Mouse (Mus musculus): ENCODE results near the gene Fam217b. TPM values are rescaled to one million over a fixed set of nuclear protein-coding genes. Genes with fewer than 3 reads are reported as not detected.

The Fam217b gene
- polyA plus RNA-seq, 1 experiment, result 2.9 TPM

GRCm38 (mm10) chr2:178421603-178422002 is 7.3 kb downstream of the Fam217b start:
- Histone ChIP-seq H3K9ac (ENCODE audit: low read depth, poor library complexity, severe bottlenecking) (no peak overlapping the region), H3K27me3 (ENCODE audit: control insufficient read depth, insufficient read depth, low read length, poor library complexity, severe bottlenecking) (no peaks in the 10 kb centered on the region), H3K27ac (ENCODE audit: insufficient read depth, low read length) (no peak overlapping the region), H3K9me3 (replicated peaks; ENCODE audit: control insufficient read depth, insufficient read depth, low read length, poor library complexity, severe bottlenecking) (no peaks in the 10 kb centered on the region), H3K4me1 (ENCODE audit: control insufficient read depth, insufficient read depth, low read length) (no peaks in the 10 kb centered on the region), H3K4me3 (ENCODE audit: low read depth, low read length) (no peak overlapping the region), H3K36me3 (ENCODE audit: control insufficient read depth, insufficient read depth, low read length, poor library complexity, severe bottlenecking) (no peaks in the 10 kb centered on the region)
- no peak for TF ChIP-seq EP300 (IDR thresholded peaks at IDR 0.05; ENCODE audit: insufficient read depth, low read depth, low read length)
- no peak for TF ChIP-seq CTCF (IDR thresholded peaks at IDR 0.05; ENCODE audit: low read depth, low read length)
- TF ChIP-seq POLR2A (IDR thresholded peaks at IDR 0.05; ENCODE audit: insufficient read depth, low read length), result no peak

DNA sequence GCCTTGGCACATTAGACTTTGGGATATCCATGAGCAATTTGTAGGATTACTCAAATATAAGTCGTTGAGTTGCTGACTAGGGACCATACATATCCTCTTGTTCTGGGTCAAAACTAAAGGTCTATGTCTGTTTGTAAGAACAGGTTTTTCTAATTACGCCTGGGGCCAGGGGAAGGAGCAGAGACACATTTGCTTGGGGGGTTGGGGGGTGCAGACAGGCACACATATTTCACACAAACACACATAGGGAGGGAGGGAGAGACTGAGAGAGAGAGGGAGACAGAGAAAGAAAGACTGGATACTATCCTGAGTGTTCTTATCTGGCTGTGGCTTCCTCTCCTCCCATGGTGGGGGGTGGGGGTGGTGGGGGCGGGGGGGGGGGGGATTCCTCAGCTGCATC is 7.9 kb downstream of the Fam217b start:
- Histone ChIP-seq H3K4me3 (ENCODE audit: low read depth, low read length) (no peak overlapping the region), H3K4me1 (ENCODE audit: control insufficient read depth, insufficient read depth, low read length) (no peaks in the 10 kb centered on the region), H3K36me3 (ENCODE audit: control insufficient read depth, insufficient read depth, low read length, poor library complexity, severe bottlenecking) (no peaks in the 10 kb centered on the region), H3K9ac (ENCODE audit: low read depth, poor library complexity, severe bottlenecking) (no peak overlapping the region), H3K27me3 (ENCODE audit: control insufficient read depth, insufficient read depth, low read length, poor library complexity, severe bottlenecking) (no peaks in the 10 kb centered on the region), H3K27ac (ENCODE audit: insufficient read depth, low read length) (no peak overlapping the region), H3K9me3 (replicated peaks; ENCODE audit: control insufficient read depth, insufficient read depth, low read length, poor library complexity, severe bottlenecking) (no peaks in the 10 kb centered on the region)
- no peak for TF ChIP-seq CTCF (IDR thresholded peaks at IDR 0.05; ENCODE audit: low read depth, low read length)
- no peak for TF ChIP-seq EP300 (IDR thresholded peaks at IDR 0.05; ENCODE audit: insufficient read depth, low read depth, low read length)
- TF ChIP-seq POLR2A (IDR thresholded peaks at IDR 0.05; ENCODE audit: insufficient read depth, low read length), result no peak

- H3K9ac ChIP-seq (ENCODE audit: low read depth, poor library complexity, severe bottlenecking), result no peak overlapping the region
- no peak for TF ChIP-seq POLR2A (IDR thresholded peaks at IDR 0.05; ENCODE audit: insufficient read depth, low read length)
- TF ChIP-seq CTCF (IDR thresholded peaks at IDR 0.05; ENCODE audit: low read depth, low read length), result no peak
- no peak for TF ChIP-seq EP300 (IDR thresholded peaks at IDR 0.05; ENCODE audit: insufficient read depth, low read depth, low read length)
- no peak overlapping the region for H3K27ac ChIP-seq (ENCODE audit: insufficient read depth, low read length)
- no peaks in the 10 kb centered on the region for H3K27me3 ChIP-seq (ENCODE audit: control insufficient read depth, insufficient read depth, low read length, poor library complexity, severe bottlenecking)
- no peaks in the 10 kb centered on the region for H3K4me1 ChIP-seq (ENCODE audit: control insufficient read depth, insufficient read depth, low read length)
- H3K9me3 ChIP-seq (replicated peaks; ENCODE audit: control insufficient read depth, insufficient read depth, low read length, poor library complexity, severe bottlenecking), result no peaks in the 10 kb centered on the region
- H3K36me3 ChIP-seq (ENCODE audit: control insufficient read depth, insufficient read depth, low read length, poor library complexity, severe bottlenecking), result no peaks in the 10 kb centered on the region
- no peak overlapping the region for H3K4me3 ChIP-seq (ENCODE audit: low read depth, low read length)
Measured at GRCm38 (mm10) chr2:178423223-178423622, 8.9 kb downstream of the Fam217b start.

- 0 out of 2 replicates have a peak, but pooled peaks cover 1% of the 10 kb centered on the region for H3K27me3 ChIP-seq (ENCODE audit: control insufficient read depth, insufficient read depth, low read length, poor library complexity, severe bottlenecking)
- H3K9ac ChIP-seq (ENCODE audit: low read depth, poor library complexity, severe bottlenecking), result no peak overlapping the region
- no peak overlapping the region for H3K4me3 ChIP-seq (ENCODE audit: low read depth, low read length)
- TF ChIP-seq EP300 (IDR thresholded peaks at IDR 0.05; ENCODE audit: insufficient read depth, low read depth, low read length) (no peak), POLR2A (IDR thresholded peaks at IDR 0.05; ENCODE audit: insufficient read depth, low read length) (no peak), CTCF (IDR thresholded peaks at IDR 0.05; ENCODE audit: low read depth, low read length) (no peak)
- H3K9me3 ChIP-seq (replicated peaks; ENCODE audit: control insufficient read depth, insufficient read depth, low read length, poor library complexity, severe bottlenecking), result no peaks in the 10 kb centered on the region
- no peak overlapping the region for H3K27ac ChIP-seq (ENCODE audit: insufficient read depth, low read length)
- H3K4me1 ChIP-seq (ENCODE audit: control insufficient read depth, insufficient read depth, low read length), result no peaks in the 10 kb centered on the region
- H3K36me3 ChIP-seq (ENCODE audit: control insufficient read depth, insufficient read depth, low read length, poor library complexity, severe bottlenecking), result no peaks in the 10 kb centered on the region
Measured at GRCm38 (mm10) chr2:178426229-178426628, 11.9 kb downstream of the Fam217b start.

- H3K9me3 ChIP-seq (replicated peaks; ENCODE audit: control insufficient read depth, insufficient read depth, low read length, poor library complexity, severe bottlenecking), result no peaks in the 10 kb centered on the region
- H3K9ac ChIP-seq (ENCODE audit: low read depth, poor library complexity, severe bottlenecking), result no peak overlapping the region
- no peak overlapping the region for H3K4me3 ChIP-seq (ENCODE audit: low read depth, low read length)
- TF ChIP-seq CTCF (IDR thresholded peaks at IDR 0.05; ENCODE audit: low read depth, low read length) (no peak), EP300 (IDR thresholded peaks at IDR 0.05; ENCODE audit: insufficient read depth, low read depth, low read length) (no peak), POLR2A (IDR thresholded peaks at IDR 0.05; ENCODE audit: insufficient read depth, low read length) (no peak)
- no peak overlapping the region for H3K27ac ChIP-seq (ENCODE audit: insufficient read depth, low read length)
- no peaks in the 10 kb centered on the region for H3K4me1 ChIP-seq (ENCODE audit: control insufficient read depth, insufficient read depth, low read length)
- no peaks in the 10 kb centered on the region for H3K36me3 ChIP-seq (ENCODE audit: control insufficient read depth, insufficient read depth, low read length, poor library complexity, severe bottlenecking)
- H3K27me3 ChIP-seq (ENCODE audit: control insufficient read depth, insufficient read depth, low read length, poor library complexity, severe bottlenecking), result 0 out of 2 replicates have a peak, but pooled peaks cover 1% of the 10 kb centered on the region
Measured at GRCm38 (mm10) chr2:178427181-178427580, 12.9 kb downstream of the Fam217b start.

GRCm38 (mm10) chr2:178428183-178428582 is 13.9 kb downstream of the Fam217b start:
- H3K9ac ChIP-seq (ENCODE audit: low read depth, poor library complexity, severe bottlenecking), result no peak overlapping the region
- no peaks in the 10 kb centered on the region for H3K9me3 ChIP-seq (replicated peaks; ENCODE audit: control insufficient read depth, insufficient read depth, low read length, poor library complexity, severe bottlenecking)
- no peak overlapping the region for H3K4me3 ChIP-seq (ENCODE audit: low read depth, low read length)
- 0 out of 2 replicates have a peak, but pooled peaks cover 1% of the 10 kb centered on the region for H3K27me3 ChIP-seq (ENCODE audit: control insufficient read depth, insufficient read depth, low read length, poor library complexity, severe bottlenecking)
- H3K36me3 ChIP-seq (ENCODE audit: control insufficient read depth, insufficient read depth, low read length, poor library complexity, severe bottlenecking), result no peaks in the 10 kb centered on the region
- TF ChIP-seq EP300 (IDR thresholded peaks at IDR 0.05; ENCODE audit: insufficient read depth, low read depth, low read length) (no peak), CTCF (IDR thresholded peaks at IDR 0.05; ENCODE audit: low read depth, low read length) (no peak), POLR2A (IDR thresholded peaks at IDR 0.05; ENCODE audit: insufficient read depth, low read length) (no peak)
- no peaks in the 10 kb centered on the region for H3K4me1 ChIP-seq (ENCODE audit: control insufficient read depth, insufficient read depth, low read length)
- no peak overlapping the region for H3K27ac ChIP-seq (ENCODE audit: insufficient read depth, low read length)

Data from ES-Bruce4 (cell line).